Mouse (Mus musculus) embryonic fibroblast, embryonic 13.5 days (primary cell): ENCODE measurements around the gene Sf3b1. TPM values are rescaled to one million over a fixed set of nuclear protein-coding genes. Genes with fewer than 3 reads are reported as not detected.
"Not testable (repeated sequence)": the region's sequence is repeated elsewhere in the genome, so short reads cannot be mapped to it uniquely, and the experiment has no call there.

ENCODE experiments used
- H3K27ac ChIP-seq: 2 replicates; pipeline ENCODE4 v1.5.1; 2012; ENCODE audit warnings: low read length, control low read depth, inconsistent platforms; ENCODE audit not compliant: insufficient read depth
- H3K4me1 ChIP-seq: 2 replicates; pipeline ENCODE4 v1.6.1; 2011; ENCODE audit warnings: low read length; ENCODE audit not compliant: control insufficient read depth, insufficient read depth
- H3K4me3 ChIP-seq: 2 replicates; pipeline ENCODE4 v1.5.1; 2011; ENCODE audit warnings: mild to moderate bottlenecking, control low read depth, low read length; ENCODE audit not compliant: insufficient read depth
- CTCF ChIP-seq: IDR thresholded peaks from 2 replicates; pipeline ENCODE4 v1.5.1; 2011; ENCODE audit warnings: mild to moderate bottlenecking, control low read depth, low read length, moderate library complexity, borderline replicate concordance; ENCODE audit not compliant: insufficient read depth
- POLR2A ChIP-seq: IDR thresholded peaks from 2 replicates; pipeline ENCODE4 v1.6.1; 2011; ENCODE audit warnings: low read depth, mild to moderate bottlenecking, control low read depth, low read length, moderate library complexity
- polyA plus RNA-seq: library from polyadenylated mRNA; stranded (reverse); fragments of >200 nt; gene quantifications from 2 replicates; pipeline ENCODE4 v1.2.4, GENCODE M21; 2011; ENCODE audit warnings: low read depth; ENCODE audit not compliant: missing spikeins, insufficient read length

Gene Sf3b1
- polyA plus RNA-seq = 246 and 258 TPM in 2 replicates

- Histone ChIP-seq H3K27ac (peak within 1 kb of the TSS; percentile 62), H3K4me1 (peaks cover 4% of the 10 kb centered on the region; the same call in 1 of the 2 replicates), H3K4me3 (peak within 1 kb of the TSS; percentile 100)
- TF ChIP-seq POLR2A = peak; percentile 96
- TF ChIP-seq CTCF = no peak
Measured at GRCm38 (mm10) chr1:55027253-55027801, at the start of gene Sf3b1. TSS of gene Sf3b1 (minus strand) at chr1:55027481.

- Histone ChIP-seq H3K27ac (no peak overlapping the region), H3K4me1 (0 out of 2 replicates have a peak, but pooled peaks cover 3% of the 10 kb centered on the region), H3K4me3 (no peak overlapping the region)
- TF ChIP-seq POLR2A (no peak), CTCF (no peak)
Measured at GRCm38 (mm10) chr1:55076395-55076743, 49.1 kb upstream of the Sf3b1 start.

GRCm38 (mm10) chr1:55075652-55076394 is 48.5 kb upstream of the Sf3b1 start:
- Histone ChIP-seq H3K27ac (no peak overlapping the region), H3K4me3 (no peak overlapping the region), H3K4me1 (0 out of 2 replicates have a peak, but pooled peaks cover 3% of the 10 kb centered on the region)
- no peak for TF ChIP-seq CTCF
- no peak for TF ChIP-seq POLR2A

GRCm38 (mm10) chr1:55074757-55075156 is 47.5 kb upstream of the Sf3b1 start:
- no peak overlapping the region for H3K4me3 ChIP-seq
- 0 out of 2 replicates have a peak, but pooled peaks cover 3% of the 10 kb centered on the region for H3K4me1 ChIP-seq
- no peak overlapping the region for H3K27ac ChIP-seq
- TF ChIP-seq POLR2A (no peak), CTCF (no peak)

- not testable (repeated sequence) for H3K27ac ChIP-seq, H3K4me3 ChIP-seq, H3K4me1 ChIP-seq
Measured at GRCm38 (mm10) chr1:55072328-55072727, 45.0 kb upstream of the Sf3b1 start.

GRCm38 (mm10) chr1:55061772-55062171 is 34.5 kb upstream of the Sf3b1 start:
- Histone ChIP-seq H3K4me3 (no peak overlapping the region), H3K27ac (no peak overlapping the region), H3K4me1 (no peaks in the 10 kb centered on the region; the same call in 1 of the 2 replicates)
- no peak for TF ChIP-seq POLR2A
- no peak for TF ChIP-seq CTCF

GRCm38 (mm10) chr1:55061099-55061498 is 33.8 kb upstream of the Sf3b1 start:
- TF ChIP-seq POLR2A (no peak), CTCF (no peak)
- H3K27ac ChIP-seq = no peak overlapping the region
- no peaks in the 10 kb centered on the region; the same call in 1 of the 2 replicates for H3K4me1 ChIP-seq
- H3K4me3 ChIP-seq = no peak overlapping the region

GRCm38 (mm10) chr1:55058383-55058782 is 31.1 kb upstream of the Sf3b1 start:
- not testable (repeated sequence) for H3K27ac ChIP-seq, H3K4me1 ChIP-seq, H3K4me3 ChIP-seq

- no peak overlapping the region for H3K4me3 ChIP-seq
- TF ChIP-seq CTCF = no peak
- TF ChIP-seq POLR2A = no peak
- no peak overlapping the region for H3K27ac ChIP-seq
- peaks cover 2% of the 10 kb centered on the region for H3K4me1 ChIP-seq
Measured at GRCm38 (mm10) chr1:55055322-55056115, 28.2 kb upstream of the Sf3b1 start.

GRCm38 (mm10) chr1:55053596-55053995 is 26.3 kb upstream of the Sf3b1 start:
- peak overlapping the region; percentile 94 for H3K27ac ChIP-seq
- H3K4me3 ChIP-seq = peak overlapping the region; percentile 96
- H3K4me1 ChIP-seq = peaks cover 2% of the 10 kb centered on the region
- TF ChIP-seq POLR2A (no peak), CTCF (no peak)
